Mouse (Mus musculus) frontal cortex, adult (tissue): ENCODE results near the gene Dmp1.

ENCODE experiments used
- ATAC-seq: cut with Nextera tagmentation; 2 replicates; pipeline ENCODE4 v1.9.2; 2017; ENCODE audit warnings: mild to moderate bottlenecking, moderate library complexity, mixed read lengths; ENCODE audit not compliant: low TSS enrichment

The Dmp1 gene

GRCm38 (mm10) chr5:104202351-104202750, at the start of gene Dmp1:
Gene Dmp1 (plus strand): TSS chr5:104202613.
- ATAC-seq: no peak

DNA sequence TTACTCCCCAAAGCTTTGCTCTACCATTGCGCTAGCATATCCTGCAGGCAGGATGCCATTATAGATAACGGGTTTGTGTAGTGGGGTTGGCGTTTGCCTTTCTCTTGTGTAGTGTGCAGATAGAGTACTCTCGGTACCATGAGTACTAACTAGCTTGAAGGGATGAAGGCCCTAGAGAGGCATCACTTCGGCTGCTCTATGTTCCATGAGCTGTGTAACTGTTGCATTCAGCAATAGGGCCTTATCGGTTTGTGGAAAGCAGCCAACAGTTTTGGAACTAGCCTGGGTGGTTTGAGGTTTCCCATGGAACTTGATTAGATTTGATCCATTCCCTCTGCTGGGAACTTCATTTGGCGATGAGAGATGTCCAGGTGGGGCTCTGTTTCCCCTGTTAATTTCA, 44.7 kb upstream of the Dmp1 start:
- ATAC-seq: no peak

- peak; percentile 80 for ATAC-seq
Observed at GRCm38 (mm10) chr5:104158332-104159052, 43.9 kb upstream of the Dmp1 start.

DNA sequence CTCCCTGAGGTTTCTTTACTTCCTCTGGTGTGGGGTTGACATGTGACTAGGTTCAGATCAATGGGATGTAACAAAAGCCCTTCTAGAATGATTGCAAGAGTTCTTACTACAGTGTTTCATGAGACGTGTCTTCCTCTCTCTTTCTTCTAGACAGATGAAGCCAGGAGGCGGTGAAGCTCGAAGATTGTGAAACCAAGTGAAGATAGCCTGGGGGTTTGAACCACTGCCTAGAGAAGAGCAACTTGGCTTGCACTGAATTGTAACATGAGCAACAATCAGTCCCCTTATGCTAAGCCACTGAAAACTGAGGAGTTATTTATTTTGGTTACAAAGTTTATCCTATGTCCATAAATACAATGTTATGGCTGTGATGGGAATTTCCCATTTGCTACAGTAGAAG, 41.8 kb upstream of the Dmp1 start:
- ATAC-seq: no peak

GRCm38 (mm10) chr5:104161390-104161789, 41.0 kb upstream of the Dmp1 start:
- ATAC-seq: no peak

GRCm38 (mm10) chr5:104163536-104163935, 38.9 kb upstream of the Dmp1 start:
- no peak for ATAC-seq

- no peak for ATAC-seq
Observed at GRCm38 (mm10) chr5:104170412-104170811, 32.0 kb upstream of the Dmp1 start, which contains the start of gene Dspp. Gene Dspp (plus strand): TSS chr5:104170712.

- peak; percentile 92 for ATAC-seq
Observed at GRCm38 (mm10) chr5:104173094-104173493, 29.3 kb upstream of the Dmp1 start.

- peak; percentile 59 for ATAC-seq
Observed at GRCm38 (mm10) chr5:104183743-104184142, 18.7 kb upstream of the Dmp1 start.

GRCm38 (mm10) chr5:104187281-104187680, 15.1 kb upstream of the Dmp1 start:
- no peak for ATAC-seq

DNA sequence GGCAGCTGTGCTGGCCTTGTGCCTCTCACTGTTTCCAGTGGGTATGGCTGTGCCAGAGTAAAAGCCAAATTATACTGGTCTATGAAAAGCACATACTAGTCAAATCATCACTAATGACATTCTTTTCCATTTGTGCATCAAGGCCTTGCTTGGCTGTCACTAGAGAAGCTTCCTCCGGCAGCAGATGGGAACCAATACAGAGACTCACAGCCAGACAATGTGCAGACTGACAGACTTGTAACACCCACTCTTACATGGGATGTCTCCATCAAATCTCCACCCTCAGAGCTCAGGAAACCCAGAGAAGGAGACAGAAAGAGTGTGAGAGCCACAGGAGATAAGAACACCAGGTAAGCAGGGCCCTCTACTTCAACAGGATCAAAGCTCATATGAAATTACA, 7.3 kb upstream of the Dmp1 start:
- ATAC-seq: peak; percentile 59

GRCm38 (mm10) chr5:104201153-104201950, 1.1 kb upstream of the Dmp1 start:
- peak; percentile 23; the same call in 1 of the 2 replicates for ATAC-seq

GRCm38 (mm10) chr5:104212531-104212930, 10.1 kb downstream of the Dmp1 start:
- ATAC-seq: no peak

DNA sequence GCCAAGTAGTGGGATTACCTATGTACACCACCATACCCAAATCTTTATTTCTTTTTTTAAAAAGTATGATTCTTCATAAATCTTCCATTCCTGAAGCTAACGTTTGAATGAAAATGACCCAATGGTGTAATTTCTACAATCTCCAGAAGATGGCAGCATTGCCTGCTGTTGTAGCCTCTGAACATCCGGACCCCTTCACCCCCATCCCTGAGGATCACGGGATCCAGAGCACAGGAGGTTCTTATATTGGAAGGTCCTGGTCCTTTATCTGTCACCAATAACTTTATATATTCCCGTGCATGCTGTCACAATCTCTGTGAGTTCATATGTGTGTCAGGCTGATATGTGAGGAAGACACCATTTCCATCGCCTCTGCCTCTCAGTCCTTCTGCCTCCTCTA, 16.5 kb downstream of the Dmp1 start:
- peak; percentile 65 for ATAC-seq

- no peak for ATAC-seq
Observed at GRCm38 (mm10) chr5:104224299-104224698, 21.9 kb downstream of the Dmp1 start.

- no peak for ATAC-seq
Observed at GRCm38 (mm10) chr5:104224750-104225149, 22.3 kb downstream of the Dmp1 start.

- ATAC-seq: no peak
Observed at GRCm38 (mm10) chr5:104228497-104228896, 26.1 kb downstream of the Dmp1 start.

DNA sequence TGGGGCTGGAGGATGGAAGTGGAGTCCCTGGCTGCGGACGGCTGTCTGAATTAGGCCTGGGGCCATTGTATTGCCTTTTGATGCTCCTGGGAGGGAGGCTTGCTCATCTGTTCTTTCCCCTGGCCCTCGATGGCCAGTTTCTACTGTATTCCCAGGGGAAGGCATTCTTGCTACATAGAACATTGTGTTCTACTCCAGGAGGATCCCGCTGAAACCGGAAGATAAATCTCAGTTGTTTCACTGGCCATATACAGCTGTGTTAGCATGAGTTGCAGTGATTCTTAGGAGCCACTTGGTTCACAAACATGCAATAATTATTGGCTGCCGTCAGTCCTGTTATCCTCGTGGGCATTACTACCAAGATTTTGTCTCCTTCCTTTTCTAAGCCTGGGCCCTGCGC, 34.3 kb downstream of the Dmp1 start:
- no peak for ATAC-seq

DNA sequence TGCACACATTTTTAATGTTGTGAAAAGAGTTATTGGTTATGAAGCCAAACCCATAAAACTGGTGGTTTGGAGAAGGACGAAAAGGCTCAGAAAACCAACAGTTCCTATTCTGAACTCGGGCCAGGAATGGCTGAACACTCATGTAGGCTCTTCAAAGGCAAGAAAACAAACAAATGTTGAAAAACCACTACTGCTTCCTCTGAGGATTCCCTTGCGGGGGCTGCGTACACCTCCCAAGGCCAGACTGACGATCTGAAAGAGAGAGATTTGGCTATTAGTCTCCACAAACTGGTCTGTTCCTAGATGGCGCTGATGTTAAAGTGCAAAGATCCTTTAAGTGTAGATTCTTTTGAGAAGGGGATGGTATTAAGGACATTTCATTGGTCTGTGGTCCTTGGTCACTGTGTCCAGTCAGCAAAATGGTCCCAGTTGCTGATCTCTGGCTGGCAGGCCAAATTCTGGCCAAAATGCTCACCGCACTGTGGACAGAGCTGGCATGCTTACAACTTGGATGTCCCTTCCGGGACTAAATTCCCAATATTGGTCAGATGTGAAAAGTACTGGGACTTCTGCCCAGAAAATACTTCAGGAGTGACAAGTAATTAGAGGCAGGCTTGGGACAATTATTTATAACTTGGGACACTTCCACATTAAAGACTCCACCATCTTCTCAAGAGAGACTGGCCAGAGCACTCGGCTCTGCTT, 37.4 kb downstream of the Dmp1 start:
- ATAC-seq: no peak

GRCm38 (mm10) chr5:104244261-104244660, 41.8 kb downstream of the Dmp1 start:
- ATAC-seq: no peak

DNA sequence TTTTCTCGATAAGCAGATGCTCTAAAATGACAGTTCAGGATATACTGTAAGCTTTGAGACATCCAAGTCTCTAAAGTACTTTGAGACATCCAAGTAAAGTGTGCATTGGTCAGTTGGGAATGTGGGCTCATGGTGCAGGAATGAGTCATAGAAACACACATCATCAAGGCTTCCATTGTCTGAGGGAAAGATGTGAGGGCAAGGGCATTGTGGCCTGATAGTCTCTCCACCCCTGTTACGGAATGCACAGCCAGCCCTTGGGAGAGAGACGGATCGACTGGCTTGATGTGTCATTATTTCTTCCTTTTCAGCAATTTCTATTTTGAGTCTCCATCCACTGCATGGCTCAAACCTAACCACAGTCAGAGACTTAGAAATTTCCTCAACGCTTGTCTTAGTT, 49.4 kb downstream of the Dmp1 start:
- no peak for ATAC-seq

- ATAC-seq: no peak
Observed at GRCm38 (mm10) chr5:104256585-104256984, 54.2 kb downstream of the Dmp1 start.
